Mouse (Mus musculus) embryonic facial prominence, embryonic 11.5 days (tissue): ENCODE measurements around the gene Inf2. TPM values are rescaled to one million over a fixed set of nuclear protein-coding genes. Genes with fewer than 3 reads are reported as not detected.

Source experiments
- ATAC-seq: fragments of 200-750 bp; cut with Nextera tagmentation; replicated peaks from 2 replicates; pipeline ENCODE4 v1.8.0; 2017; ENCODE audit warnings: low read depth; ENCODE audit not compliant: insufficient number of reproducible peaks, low FRiP score, low TSS enrichment
- DNase-seq: peaks from one replicate; pipeline ENCODE4 v3.0.0-alpha.2; 2015; ENCODE audit warnings: low spot score
- H3K27ac ChIP-seq: fragments of 300-500 bp; sonication (generic); replicated peaks from 2 replicates; pipeline ENCODE4 v1.5.1; 2014; ENCODE audit warnings: mild to moderate bottlenecking, low read depth, low read length, control low read depth
- H3K27me3 ChIP-seq: fragments of 300-500 bp; sonication (generic); 2 replicates; pipeline ENCODE4 v1.6.1; 2014; ENCODE audit warnings: mild to moderate bottlenecking, low read length, moderate library complexity, mixed read lengths; ENCODE audit not compliant: control insufficient read depth, insufficient read depth
- H3K36me3 ChIP-seq: fragments of 300-500 bp; sonication (generic); replicated peaks from 2 replicates; pipeline ENCODE4 v1.6.1; 2014; ENCODE audit warnings: low read depth, mild to moderate bottlenecking, low read length, moderate library complexity, mixed read lengths; ENCODE audit not compliant: control insufficient read depth, insufficient read depth
- H3K4me1 ChIP-seq: fragments of 300-500 bp; sonication (generic); 2 replicates; pipeline ENCODE4 v1.6.1; 2014; ENCODE audit warnings: low read length, mixed read lengths; ENCODE audit not compliant: control insufficient read depth, insufficient read depth
- H3K4me2 ChIP-seq: fragments of 300-500 bp; sonication (generic); 2 replicates; pipeline ENCODE4 v1.6.1; 2014; ENCODE audit warnings: low read depth, mild to moderate bottlenecking, control low read depth, low read length, moderate library complexity
- H3K4me3 ChIP-seq: fragments of 300-500 bp; sonication (generic); 2 replicates; pipeline ENCODE4 v1.5.1; 2014; ENCODE audit warnings: low read depth, low read length, control low read depth
- H3K9ac ChIP-seq: fragments of 300-500 bp; sonication (generic); replicated peaks from 2 replicates; pipeline ENCODE4 v1.6.1; 2014; ENCODE audit warnings: mild to moderate bottlenecking, control low read depth, low read length
- H3K9me3 ChIP-seq: fragments of 300-500 bp; sonication (generic); replicated peaks from 2 replicates; pipeline ENCODE4 v1.6.1; 2016; ENCODE audit warnings: mild to moderate bottlenecking, low read length, inconsistent platforms, mixed read lengths; ENCODE audit not compliant: control insufficient read depth
- WGBS: fragments of 180-500 bp; shearing (Covaris S2); extraction: QIAGEN DNeasy Blood & Tissue Kit; methylation state at CpG from one replicate; pipeline ENCODE4 v1.1.7; 2014; 5-methylcytosine and 5-hydroxymethylcytosine counted together
- polyA plus RNA-seq: library from polyadenylated mRNA; unstranded; fragments of >200 nt; fragmentation: Nextera tagmentation; extraction: Ambion mirVana; gene quantifications from 2 replicates; pipeline ENCODE4 v1.2.1, GENCODE M21; 2014

Gene Inf2
- polyA plus RNA-seq, 1 experiment from 2014 or later = 1.6 TPM

GRCm38 (mm10) chr12:112593951-112594915, 5.6 kb downstream of the Inf2 start:
- no peak overlapping the region for H3K4me2 ChIP-seq
- ATAC-seq (no peak), DNase-seq (no peak)
- H3K4me1 ChIP-seq = 0 out of 2 replicates have a peak, but pooled peaks cover 2% of the 10 kb centered on the region
- WGBS = 64% methylated on average over 16 of the region's 16 CpGs
- no peaks in the 10 kb centered on the region for H3K9me3 ChIP-seq
- no peaks in the 10 kb centered on the region for H3K36me3 ChIP-seq
- H3K27ac ChIP-seq = no peak overlapping the region
- peaks cover 6% of the 10 kb centered on the region for H3K27me3 ChIP-seq
- no peak overlapping the region for H3K4me3 ChIP-seq
- no peak overlapping the region for H3K9ac ChIP-seq

- H3K9ac ChIP-seq = no peak overlapping the region
- H3K36me3 ChIP-seq = no peaks in the 10 kb centered on the region
- H3K4me1 ChIP-seq = 0 out of 2 replicates have a peak, but pooled peaks cover 2% of the 10 kb centered on the region
- no peak overlapping the region for H3K4me3 ChIP-seq
- peaks cover 2% of the 10 kb centered on the region; the same call in 1 of the 2 replicates for H3K27me3 ChIP-seq
- H3K4me2 ChIP-seq = no peak overlapping the region
- ATAC-seq = no peak
- H3K27ac ChIP-seq = no peak overlapping the region
- DNase-seq = no peak
- 54% methylated on average over 4 of the region's 4 CpGs for WGBS
- no peaks in the 10 kb centered on the region for H3K9me3 ChIP-seq
Observed at GRCm38 (mm10) chr12:112594989-112595388, 6.4 kb downstream of the Inf2 start.

- no peak overlapping the region for H3K9ac ChIP-seq
- H3K9me3 ChIP-seq = no peaks in the 10 kb centered on the region
- DNase-seq (no peak), ATAC-seq (no peak)
- no peaks in the 10 kb centered on the region for H3K27me3 ChIP-seq
- no peak overlapping the region for H3K4me3 ChIP-seq
- no peak overlapping the region for H3K4me2 ChIP-seq
- H3K27ac ChIP-seq = no peak overlapping the region
- H3K36me3 ChIP-seq = no peaks in the 10 kb centered on the region
- 75% methylated on average over 4 of the region's 4 CpGs for WGBS
- 0 out of 2 replicates have a peak, but pooled peaks cover 2% of the 10 kb centered on the region for H3K4me1 ChIP-seq
Observed at GRCm38 (mm10) chr12:112595626-112596025, 7.0 kb downstream of the Inf2 start.

GRCm38 (mm10) chr12:112596454-112596853, 7.9 kb downstream of the Inf2 start:
- H3K4me2 ChIP-seq = no peak overlapping the region
- no peaks in the 10 kb centered on the region for H3K27me3 ChIP-seq
- no peak for DNase-seq
- no peak overlapping the region for H3K9ac ChIP-seq
- 0 out of 2 replicates have a peak, but pooled peaks cover 2% of the 10 kb centered on the region for H3K4me1 ChIP-seq
- H3K27ac ChIP-seq = no peak overlapping the region
- no peak overlapping the region for H3K4me3 ChIP-seq
- H3K36me3 ChIP-seq = no peaks in the 10 kb centered on the region
- 49% methylated on average over 9 of the region's 9 CpGs for WGBS
- ATAC-seq = no peak
- no peaks in the 10 kb centered on the region for H3K9me3 ChIP-seq

- Histone ChIP-seq H3K27ac (no peak overlapping the region), H3K4me3 (no peak overlapping the region), H3K36me3 (no peaks in the 10 kb centered on the region), H3K4me2 (no peak overlapping the region), H3K4me1 (0 out of 2 replicates have a peak, but pooled peaks cover 2% of the 10 kb centered on the region), H3K9ac (no peak overlapping the region), H3K27me3 (no peaks in the 10 kb centered on the region), H3K9me3 (no peaks in the 10 kb centered on the region)
- 71% methylated on average over 14 of the region's 14 CpGs for WGBS
- ATAC-seq (no peak), DNase-seq (no peak)
Observed at GRCm38 (mm10) chr12:112596891-112597500, 8.4 kb downstream of the Inf2 start.

GRCm38 (mm10) chr12:112597618-112598017, 9.0 kb downstream of the Inf2 start:
- DNase-seq (no peak), ATAC-seq (no peak)
- Histone ChIP-seq H3K9me3 (no peaks in the 10 kb centered on the region), H3K4me3 (no peak overlapping the region), H3K4me1 (0 out of 2 replicates have a peak, but pooled peaks cover 2% of the 10 kb centered on the region), H3K27ac (no peak overlapping the region), H3K4me2 (no peak overlapping the region), H3K9ac (no peak overlapping the region), H3K36me3 (no peaks in the 10 kb centered on the region), H3K27me3 (no peaks in the 10 kb centered on the region)
- 88% methylated on average over 8 of the region's 8 CpGs for WGBS

- H3K4me1 ChIP-seq = 0 out of 2 replicates have a peak, but pooled peaks cover 2% of the 10 kb centered on the region
- no peak overlapping the region; the same call in 1 of the 2 replicates for H3K9ac ChIP-seq
- no peak overlapping the region for H3K4me3 ChIP-seq
- WGBS = 30% methylated on average over 4 of the region's 4 CpGs
- no peaks in the 10 kb centered on the region for H3K27me3 ChIP-seq
- DNase-seq (no peak), ATAC-seq (no peak)
- no peak overlapping the region for H3K27ac ChIP-seq
- H3K36me3 ChIP-seq = no peaks in the 10 kb centered on the region
- H3K9me3 ChIP-seq = no peaks in the 10 kb centered on the region
- no peak overlapping the region for H3K4me2 ChIP-seq
Observed at GRCm38 (mm10) chr12:112599198-112599597, 10.6 kb downstream of the Inf2 start.
